Mouse (Mus musculus): ENCODE results near the gene Ckmt2. TPM values are rescaled to one million over a fixed set of nuclear protein-coding genes. Genes with fewer than 3 reads are reported as not detected.

The Ckmt2 gene
- total and polyA plus RNA-seq, 3 experiments = not detected

- dilution Hi-C loops (cut with MboI; ENCODE audit: extremely low pct_ligation_motif_present, extremely low pct_unique_long_range_greater_than_20kb, low sequenced_read_pairs) (no loop called here), in situ Hi-C loops (cut with MboI; ENCODE audit: low pct_ligation_motif_present, low pct_unique_long_range_greater_than_20kb, low sequenced_read_pairs) (no loop called here)
- no peak overlapping the region for H3K4me3 ChIP-seq (replicated peaks in 1 of 3; ENCODE audit: low read depth in 2 of 3, low read length in 2 of 3, poor library complexity in 1 of 3)
- TF ChIP-seq JUND (conservative IDR thresholded peaks at IDR 0.05; ENCODE audit: low read depth, low read length) (no peak), POLR2A (IDR thresholded peaks at IDR 0.05; ENCODE audit: low read depth, low read length) (no peak), IRF4 (IDR thresholded peaks at IDR 0.05; ENCODE audit: low read depth, low read length) (no peak), RAD21 (IDR thresholded peaks at IDR 0.05; ENCODE audit: low read depth, low read length) (no peak), TCF12 (IDR thresholded peaks at IDR 0.05; ENCODE audit: low read depth, low read length) (no peak), UBTF (IDR thresholded peaks at IDR 0.05; ENCODE audit: low read depth, low read length) (no peak)
- H3K4me2 ChIP-seq (ENCODE audit: insufficient read depth, low read depth, poor library complexity, severe bottlenecking) = no peak overlapping the region
- no peaks in the 10 kb centered on the region for H3K79me2 ChIP-seq (replicated peaks; ENCODE audit: control insufficient read depth, extremely low read depth, insufficient read depth, poor library complexity, severe bottlenecking)
- H3K4me1 ChIP-seq (ENCODE audit: control insufficient read depth in 1 of 2, insufficient read depth in 2 of 2) = no peaks in the 10 kb centered on the region
- no peaks in the 10 kb centered on the region for H3K27me3 ChIP-seq (replicated peaks)
- no peaks in the 10 kb centered on the region for H3K9me3 ChIP-seq (replicated peaks; ENCODE audit: low read length)
- no peak for DNase-seq (ENCODE audit: extremely low read depth)
- H3K9ac ChIP-seq (ENCODE audit: insufficient read depth, low read depth) = no peak overlapping the region
- no peak overlapping the region for H3K27ac ChIP-seq (ENCODE audit: insufficient read depth, low read depth)
- H3K36me3 ChIP-seq (replicated peaks in 1 of 2; ENCODE audit: control insufficient read depth in 1 of 2, insufficient read depth in 1 of 2, low read length in 1 of 2) = peaks cover 4 to 27% of the 10 kb centered on the region in 2 experiments
Observed at GRCm38 (mm10) chr13:91896476-91896875, 19.8 kb upstream of the Ckmt2 start.

DNA sequence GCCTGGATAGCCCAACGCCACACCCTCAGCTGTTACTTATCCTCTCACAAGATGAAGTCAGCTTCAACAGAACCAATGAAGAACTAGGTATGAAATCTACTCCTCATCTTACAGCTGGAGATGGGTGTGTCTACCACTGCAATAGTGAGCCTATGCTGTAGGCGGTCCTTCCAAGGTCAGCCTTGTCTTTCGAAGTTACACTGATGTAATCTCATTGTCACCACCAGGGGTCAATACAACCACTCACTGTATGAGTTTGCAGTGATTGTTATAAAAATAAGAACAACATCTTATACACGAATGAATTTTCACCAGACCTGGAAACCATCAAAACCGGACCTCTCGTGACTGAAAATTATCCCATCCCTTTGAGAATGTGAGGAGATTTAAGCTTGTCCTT lies 16.4 kb upstream of the Ckmt2 start:
- TF ChIP-seq CHD1 (IDR thresholded peaks at IDR 0.05; ENCODE audit: low read depth, low read length) (no peak), RAD21 (IDR thresholded peaks at IDR 0.05; ENCODE audit: low read depth, low read length) (peak; percentile 54), CTCF (conservative IDR thresholded peaks at IDR 0.05 in 1 of 2, IDR thresholded peaks at IDR 0.05 in 1 of 2; ENCODE audit: low read depth in 2 of 2, low read length in 2 of 2) (peak; percentile 62 to 68), SMC3 (IDR thresholded peaks at IDR 0.05; ENCODE audit: low read depth, low read length) (peak; percentile 56), ZC3H11A (IDR thresholded peaks at IDR 0.05; ENCODE audit: low read depth, low read length) (no peak)
- in situ Hi-C loops (cut with MboI; ENCODE audit: low pct_ligation_motif_present, low pct_unique_long_range_greater_than_20kb, low sequenced_read_pairs) (no loop called here), dilution Hi-C loops (cut with MboI; ENCODE audit: extremely low pct_ligation_motif_present, extremely low pct_unique_long_range_greater_than_20kb, low sequenced_read_pairs) (no loop called here)
- peak; percentile 58 for DNase-seq (ENCODE audit: extremely low read depth)
- Histone ChIP-seq H3K4me2 (ENCODE audit: insufficient read depth, low read depth, poor library complexity, severe bottlenecking) (no peak overlapping the region), H3K27me3 (replicated peaks) (no peaks in the 10 kb centered on the region), H3K4me3 (replicated peaks in 1 of 3; ENCODE audit: low read depth in 2 of 3, low read length in 2 of 3, poor library complexity in 1 of 3) (no peak overlapping the region), H3K27ac (ENCODE audit: insufficient read depth, low read depth) (no peak overlapping the region), H3K4me1 (ENCODE audit: control insufficient read depth in 1 of 2, insufficient read depth in 2 of 2) (no peaks in the 10 kb centered on the region), H3K79me2 (replicated peaks; ENCODE audit: control insufficient read depth, extremely low read depth, insufficient read depth, poor library complexity, severe bottlenecking) (no peaks in the 10 kb centered on the region), H3K9ac (ENCODE audit: insufficient read depth, low read depth) (no peak overlapping the region), H3K36me3 (replicated peaks in 1 of 2; ENCODE audit: control insufficient read depth in 1 of 2, insufficient read depth in 1 of 2, low read length in 1 of 2) (peaks cover 4 to 36% of the 10 kb centered on the region in 2 experiments), H3K9me3 (replicated peaks; ENCODE audit: low read length) (no peaks in the 10 kb centered on the region)

DNA sequence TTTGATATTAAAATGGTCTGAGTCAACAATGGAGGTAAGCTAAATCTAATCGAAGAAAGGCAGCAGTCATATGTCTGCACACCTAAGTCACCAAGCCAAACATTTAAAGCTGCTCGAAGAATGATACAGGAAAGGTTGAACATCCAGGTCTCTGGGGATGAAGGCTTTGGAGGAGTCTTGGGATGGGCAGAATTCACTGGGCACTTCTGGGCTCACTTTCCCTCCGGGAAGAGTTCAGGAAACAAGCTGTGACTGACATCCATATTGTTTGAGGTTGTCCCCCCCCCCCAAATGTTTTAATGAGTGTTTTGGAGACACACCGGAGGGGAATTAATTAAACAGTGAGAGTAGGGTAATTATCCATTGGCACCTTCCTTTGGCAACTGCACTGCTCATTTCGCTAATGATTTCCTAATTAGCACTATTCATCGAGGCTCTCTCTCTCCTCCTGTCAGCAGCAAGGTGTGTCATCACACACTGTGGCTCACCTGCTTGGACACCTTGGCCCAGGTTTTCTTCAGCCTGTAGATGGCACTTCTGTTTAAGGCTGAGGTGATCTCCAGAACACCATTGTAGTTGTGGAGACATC lies 13.4 kb upstream of the Ckmt2 start:
- Histone ChIP-seq H3K9ac (ENCODE audit: insufficient read depth, low read depth) (no peak overlapping the region), H3K4me2 (ENCODE audit: insufficient read depth, low read depth, poor library complexity, severe bottlenecking) (no peak overlapping the region), H3K4me3 (replicated peaks in 1 of 3; ENCODE audit: low read depth in 2 of 3, low read length in 2 of 3, poor library complexity in 1 of 3) (no peak overlapping the region), H3K36me3 (replicated peaks in 1 of 2; ENCODE audit: control insufficient read depth in 1 of 2, insufficient read depth in 1 of 2, low read length in 1 of 2) (peaks cover 6 to 41% of the 10 kb centered on the region in 2 experiments), H3K9me3 (replicated peaks; ENCODE audit: low read length) (no peaks in the 10 kb centered on the region), H3K27me3 (replicated peaks) (no peaks in the 10 kb centered on the region), H3K4me1 (ENCODE audit: control insufficient read depth in 1 of 2, insufficient read depth in 2 of 2) (no peaks in the 10 kb centered on the region), H3K79me2 (replicated peaks; ENCODE audit: control insufficient read depth, extremely low read depth, insufficient read depth, poor library complexity, severe bottlenecking) (no peaks in the 10 kb centered on the region), H3K27ac (ENCODE audit: insufficient read depth, low read depth) (no peak overlapping the region)
- no peak for DNase-seq (ENCODE audit: extremely low read depth)
- in situ Hi-C loops (cut with MboI; ENCODE audit: low pct_ligation_motif_present, low pct_unique_long_range_greater_than_20kb, low sequenced_read_pairs) (no loop called here), dilution Hi-C loops (cut with MboI; ENCODE audit: extremely low pct_ligation_motif_present, extremely low pct_unique_long_range_greater_than_20kb, low sequenced_read_pairs) (no loop called here)
- TF ChIP-seq NRF1 (IDR thresholded peaks at IDR 0.05; ENCODE audit: low read depth, low read length) (no peak), USF1 (IDR thresholded peaks at IDR 0.05; ENCODE audit: low read depth, low read length) (no peak), SMC3 (IDR thresholded peaks at IDR 0.05; ENCODE audit: low read depth, low read length) (no peak), ETS1 (conservative IDR thresholded peaks at IDR 0.05; ENCODE audit: low read depth, low read length) (no peak), MEF2A (IDR thresholded peaks at IDR 0.05; ENCODE audit: borderline replicate concordance, low read depth, low read length) (no peak), CHD2 (IDR thresholded peaks at IDR 0.05; ENCODE audit: low read length) (no peak), HCFC1 (IDR thresholded peaks at IDR 0.05; ENCODE audit: low read depth, low read length) (no peak), CTCF (conservative IDR thresholded peaks at IDR 0.05 in 1 of 2, IDR thresholded peaks at IDR 0.05 in 1 of 2; ENCODE audit: low read depth in 2 of 2, low read length in 2 of 2) (no peak), ZC3H11A (IDR thresholded peaks at IDR 0.05; ENCODE audit: low read depth, low read length) (no peak), JUND (conservative IDR thresholded peaks at IDR 0.05; ENCODE audit: low read depth, low read length) (no peak), UBTF (IDR thresholded peaks at IDR 0.05; ENCODE audit: low read depth, low read length) (no peak), E2F4 (IDR thresholded peaks at IDR 0.05; ENCODE audit: insufficient replicate concordance, low read depth, low read length) (no peak), KAT2A (IDR thresholded peaks at IDR 0.05; ENCODE audit: insufficient replicate concordance, low read length) (no peak)

Data from CH12.LX (cell line).